Mouse (Mus musculus): ENCODE measurements at regions not wholly inside any gene's neighbourhood (a gene's known extent, or its start where the extent isn't known, plus 50 kb on each side); places are given as distances from the start of the nearest gene placed in this dataset.

- DNase-seq (ENCODE audit: low spot score): peak; percentile 37
Measured at GRCm38 (mm10) chr10:83963779-83964643, 241.3 kb downstream of the 1500009L16Rik start.

- no peak for DNase-seq (ENCODE audit: low spot score)
Measured at GRCm38 (mm10) chr10:83964838-83965237, 242.2 kb downstream of the 1500009L16Rik start.

GRCm38 (mm10) chr10:83970501-83970900 is 247.8 kb downstream of the 1500009L16Rik start:
- DNase-seq (ENCODE audit: low spot score): no peak

GRCm38 (mm10) chr10:83974548-83974947 is 251.9 kb downstream of the 1500009L16Rik start:
- no peak for DNase-seq (ENCODE audit: low spot score)

- peak; percentile 38 for DNase-seq (ENCODE audit: low spot score)
Measured at GRCm38 (mm10) chr10:83976548-83976947, 253.9 kb downstream of the 1500009L16Rik start.

GRCm38 (mm10) chr10:83979930-83980329 is 257.3 kb downstream of the 1500009L16Rik start:
- no peak for DNase-seq (ENCODE audit: low spot score)

GRCm38 (mm10) chr10:83984697-83985415 is 262.2 kb downstream of the 1500009L16Rik start:
- no peak for DNase-seq (ENCODE audit: low spot score)

- no peak for DNase-seq (ENCODE audit: low spot score)
Measured at GRCm38 (mm10) chr10:83992577-83993305, 270.1 kb downstream of the 1500009L16Rik start.

GRCm38 (mm10) chr10:83995026-83995600 is 272.4 kb downstream of the 1500009L16Rik start:
- DNase-seq (ENCODE audit: low spot score): no peak

- no peak for DNase-seq (ENCODE audit: low spot score)
Measured at GRCm38 (mm10) chr10:83995913-83996312, 273.2 kb downstream of the 1500009L16Rik start.

- DNase-seq (ENCODE audit: low spot score): no peak
Measured at GRCm38 (mm10) chr10:83996489-83996888, 273.8 kb downstream of the 1500009L16Rik start.

- DNase-seq (ENCODE audit: low spot score): no peak
Measured at GRCm38 (mm10) chr10:84000436-84001208, 278.0 kb downstream of the 1500009L16Rik start.

- no peak for DNase-seq (ENCODE audit: low spot score)
Measured at GRCm38 (mm10) chr10:84002744-84003143, 280.1 kb downstream of the 1500009L16Rik start.

- DNase-seq (ENCODE audit: low spot score): no peak
Measured at GRCm38 (mm10) chr10:84003601-84004149, 281.0 kb downstream of the 1500009L16Rik start.

GRCm38 (mm10) chr10:84008923-84009322 is 286.3 kb downstream of the 1500009L16Rik start:
- no peak for DNase-seq (ENCODE audit: low spot score)

- DNase-seq (ENCODE audit: low spot score): peak; percentile 87
Measured at GRCm38 (mm10) chr10:84019381-84019780, 296.7 kb downstream of the 1500009L16Rik start.

- peak; percentile 75 for DNase-seq (ENCODE audit: low spot score)
Measured at GRCm38 (mm10) chr10:84020023-84020620, 297.5 kb downstream of the 1500009L16Rik start.

- DNase-seq (ENCODE audit: low spot score): peak; percentile 71
Measured at GRCm38 (mm10) chr10:84021167-84022120, 298.8 kb downstream of the 1500009L16Rik start.

GRCm38 (mm10) chr10:84024294-84024693 is 301.6 kb downstream of the 1500009L16Rik start:
- no peak for DNase-seq (ENCODE audit: low spot score)
